ENCODE assay signal across 25 mouse cellular contexts in the genomic region with DNA sequence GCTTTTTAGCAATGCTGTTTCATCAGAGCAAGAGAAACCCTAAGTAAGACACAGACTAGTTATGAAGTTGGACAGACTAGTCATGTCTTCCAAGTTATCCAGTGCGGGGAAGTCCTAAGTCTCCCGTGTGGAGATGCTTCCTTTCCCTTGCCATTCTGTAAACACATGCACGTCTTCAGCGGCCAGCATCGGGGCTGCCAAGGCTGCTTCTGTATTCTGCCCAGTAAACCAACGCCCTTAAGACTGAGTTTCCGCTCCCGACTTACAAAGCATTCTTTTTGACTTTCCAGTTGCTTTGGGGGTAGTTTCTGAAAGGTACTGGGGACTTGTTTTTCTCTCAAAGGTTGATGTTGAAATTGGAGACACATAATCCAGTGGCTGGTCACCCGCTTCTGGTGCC. TPM values are rescaled to one million over a fixed set of nuclear protein-coding genes. Genes with fewer than 3 reads are reported as not detected.
A peak's percentile ranks its signal among the peaks of the same experiment; 100 is the strongest.
DNase-seq lines count a peak whose midpoint lies in the region; ATAC-seq lines count a peak whose summit lies in the region.
"Had no signal": no experiment of that assay in that cellular context is flagged by ENCODE, and none has a peak within 500 bp of the region (broad histone marks: within the 10 kb centered on the region; RNA-seq: fewer than 3 reads in every experiment).

No protein-coding gene starts in this region.

- H3K9ac ChIP-seq in lung, embryonic 16.5 days (ENCODE audit: low read length) = peak overlapping the region; percentile 9; the same call in 1 of the 2 replicates
- H3K9ac ChIP-seq in neural tube, embryonic 15.5 days (replicated peaks) = no peak overlapping the region
- H3K9ac ChIP-seq in forebrain, embryonic 13.5 days = no peak overlapping the region
- H3K9ac ChIP-seq: forebrain, embryonic 12.5 days; hindbrain, embryonic 12.5 days; hindbrain, embryonic 15.5 days had no signal

- peaks cover 3% of the 10 kb centered on the region; the same call in 1 of the 2 replicates for H3K4me1 ChIP-seq in lung, embryonic 16.5 days (replicated peaks; ENCODE audit: control insufficient read depth, insufficient read depth, low read length)
- no peaks in the 10 kb centered on the region for H3K4me1 ChIP-seq in neural tube, embryonic 15.5 days
- peaks cover 4% of the 10 kb centered on the region; the same call in 1 of the 2 replicates for H3K4me1 ChIP-seq in forebrain, embryonic 13.5 days
- H3K4me1 ChIP-seq: forebrain, embryonic 12.5 days; hindbrain, embryonic 12.5 days had no signal

- H3K4me2 ChIP-seq in lung, embryonic 16.5 days (ENCODE audit: low read depth, low read length) = no peak overlapping the region
- no peak overlapping the region for H3K4me2 ChIP-seq in neural tube, embryonic 15.5 days
- H3K4me2 ChIP-seq in forebrain, embryonic 13.5 days = no peak overlapping the region
- H3K4me2 ChIP-seq: forebrain, embryonic 12.5 days; heart, embryonic 11.5 days; hindbrain, embryonic 12.5 days; hindbrain, embryonic 15.5 days had no signal

- ATAC-seq in lung, embryonic 16.5 days (ENCODE audit: low read depth) = peak; percentile 54; the same call in 1 of the 2 replicates
- ATAC-seq in neural tube, embryonic 15.5 days (ENCODE audit: low FRiP score) = no peak
- ATAC-seq in erythroid progenitor cell, adult 5-6 weeks (replicated peaks; ENCODE audit: low FRiP score, poor library complexity, severe bottlenecking) = no peak
- ATAC-seq in forebrain, embryonic 13.5 days = no peak
- ATAC-seq: forebrain, embryonic 16.5 days; Patski had no signal

- WGBS in lung, embryonic 16.5 days = 46% methylated on average over 9 of the region's 9 CpGs
- WGBS in neural tube, embryonic 15.5 days = 80% methylated on average over 9 of the region's 9 CpGs
- 90% methylated on average over 9 of the region's 9 CpGs for WGBS in forebrain, embryonic 13.5 days

- H3K9me3 ChIP-seq in lung, embryonic 16.5 days (ENCODE audit: control insufficient read depth, low read length) = no peaks in the 10 kb centered on the region
- no peaks in the 10 kb centered on the region for H3K9me3 ChIP-seq in neural tube, embryonic 15.5 days (replicated peaks)
- H3K9me3 ChIP-seq in forebrain, embryonic 13.5 days (replicated peaks) = no peaks in the 10 kb centered on the region
- H3K9me3 ChIP-seq: forebrain, embryonic 12.5 days; G1E; hindbrain, embryonic 12.5 days; hindbrain, embryonic 15.5 days had no signal

- 0 out of 2 replicates have a peak overlapping the region, but pooled peaks have one; percentile 3 for H3K4me3 ChIP-seq in lung, embryonic 16.5 days (ENCODE audit: low read length)
- no peak overlapping the region for H3K4me3 ChIP-seq in neural tube, embryonic 15.5 days (replicated peaks)
- H3K4me3 ChIP-seq in forebrain, embryonic 13.5 days = no peak overlapping the region
- H3K4me3 ChIP-seq: forebrain, embryonic 12.5 days; gastrocnemius, adult 2 months; hindbrain, embryonic 12.5 days; hindbrain, embryonic 15.5 days had no signal

- peak overlapping the region; percentile 49 for H3K27ac ChIP-seq in lung, embryonic 16.5 days (ENCODE audit: low read length)
- H3K27ac ChIP-seq in neural tube, embryonic 15.5 days (replicated peaks) = no peak overlapping the region
- no peak overlapping the region for H3K27ac ChIP-seq in forebrain, embryonic 13.5 days
- H3K27ac ChIP-seq: forebrain, embryonic 12.5 days; gastrocnemius, adult 2 months; hindbrain, embryonic 12.5 days; hindbrain, embryonic 15.5 days had no signal

- no peaks in the 10 kb centered on the region for H3K36me3 ChIP-seq in lung, embryonic 16.5 days (ENCODE audit: control insufficient read depth, insufficient read depth, low read length)
- H3K36me3 ChIP-seq in neural tube, embryonic 15.5 days = no peaks in the 10 kb centered on the region
- no peaks in the 10 kb centered on the region for H3K36me3 ChIP-seq in forebrain, embryonic 13.5 days (ENCODE audit: poor library complexity, severe bottlenecking)
- H3K36me3 ChIP-seq: forebrain, embryonic 12.5 days; G1E; hindbrain, embryonic 12.5 days; hindbrain, embryonic 15.5 days had no signal

- DNase-seq in lung, adult 18-20 months = peak; percentile 27 to 56
- DNase-seq in lung, postnatal 25 days (ENCODE audit: low spot score) = no peak
- peak; percentile 40 for DNase-seq in lung, postnatal 14 days
- DNase-seq: adrenal gland, postnatal 10 days; B cell, adult 2 months; cerebellum, adult 11 months; cerebellum, adult 2 months; cerebellum, adult 9-11 months; cerebellum, postnatal 25 days; embryo, embryonic 11 days; gastrocnemius, adult 2 months; gastrocnemius, postnatal 14 days; heart, adult 11 months had no signal

- no peaks in the 10 kb centered on the region for H3K27me3 ChIP-seq in lung, embryonic 16.5 days (ENCODE audit: control insufficient read depth, insufficient read depth, low read depth, low read length)
- no peaks in the 10 kb centered on the region for H3K27me3 ChIP-seq in neural tube, embryonic 15.5 days (replicated peaks)
- no peaks in the 10 kb centered on the region for H3K27me3 ChIP-seq in forebrain, embryonic 13.5 days
- H3K27me3 ChIP-seq: CH12.LX; forebrain, embryonic 12.5 days; hindbrain, embryonic 12.5 days; hindbrain, embryonic 15.5 days; Patski had no signal

RNA-seq across cellular contexts. Expression of gene Gna14, which starts 26.9 kb away (rescaled TPM):
- polyA plus RNA-seq in lung, embryonic 16.5 days (2015; fragmentation: Nextera tagmentation; extraction: Ambion mirVana) = 10.7 and 11.4 TPM in 2 replicates
- 2.6 and 3.3 TPM in 2 replicates for polyA plus RNA-seq in neural tube, embryonic 15.5 days (2015; fragmentation: Nextera tagmentation; extraction: Ambion mirVana)
- total RNA-seq in erythroid progenitor cell, adult 5-6 weeks (2015; ENCODE audit: low replicate concordance) = 0.36 TPM in 1 of 2 replicates, not detected in the other
- 0.51 TPM in 1 of 2 replicates, not detected in the other for total RNA-seq in erythroid progenitor cell, adult 5-6 weeks (2017; ENCODE audit: low replicate concordance)
- 1.4 and 1.7 TPM in 2 replicates for polyA plus RNA-seq in forebrain, embryonic 13.5 days (2015; fragmentation: Nextera tagmentation; extraction: Ambion mirVana)
- total RNA-seq: G1E had no signal
- polyA plus RNA-seq: G1E had no signal
